Mouse (Mus musculus): ENCODE data around the gene Faf2. TPM values are rescaled to one million over a fixed set of nuclear protein-coding genes. Genes with fewer than 3 reads are reported as not detected.

Faf2 gene
- polyA plus RNA-seq, 1 experiment from 2014 or later: 80.1 TPM

- no peaks in the 10 kb centered on the region for H3K27me3 ChIP-seq (ENCODE audit: poor library complexity, severe bottlenecking)
- H3K9me3 ChIP-seq: no peaks in the 10 kb centered on the region; the same call in 1 of the 2 replicates
- H3K36me3 ChIP-seq (replicated peaks): peaks cover 81% of the 10 kb centered on the region
- H3K4me1 ChIP-seq: no peaks in the 10 kb centered on the region
- 92% methylated on average over 1 of the region's 1 CpGs for WGBS
- DNase-seq (ENCODE audit: extremely low spot score, low spot score): no peak
- H3K4me3 ChIP-seq: no peak overlapping the region
- H3K27ac ChIP-seq: no peak overlapping the region
Observed at GRCm38 (mm10) chr13:54664509-54664908, 42.9 kb downstream of the Faf2 start.

- no peak for DNase-seq (ENCODE audit: extremely low spot score, low spot score)
- no peaks in the 10 kb centered on the region for H3K27me3 ChIP-seq (ENCODE audit: poor library complexity, severe bottlenecking)
- peaks cover 76% of the 10 kb centered on the region for H3K36me3 ChIP-seq (replicated peaks)
- H3K27ac ChIP-seq: no peak overlapping the region
- H3K4me1 ChIP-seq: no peaks in the 10 kb centered on the region
- H3K9me3 ChIP-seq: no peaks in the 10 kb centered on the region; the same call in 1 of the 2 replicates
- no peak overlapping the region for H3K4me3 ChIP-seq
- WGBS: 97% methylated on average over 7 of the region's 7 CpGs
Observed at GRCm38 (mm10) chr13:54665062-54665461, 43.5 kb downstream of the Faf2 start.

- no peak for DNase-seq (ENCODE audit: extremely low spot score, low spot score)
- 77% methylated on average over 2 of the region's 2 CpGs for WGBS
- Histone ChIP-seq H3K36me3 (replicated peaks) (peaks cover 31% of the 10 kb centered on the region), H3K9me3 (no peaks in the 10 kb centered on the region; the same call in 1 of the 2 replicates), H3K27ac (no peak overlapping the region), H3K4me1 (no peaks in the 10 kb centered on the region), H3K27me3 (ENCODE audit: poor library complexity, severe bottlenecking) (no peaks in the 10 kb centered on the region), H3K4me3 (no peak overlapping the region)
Observed at GRCm38 (mm10) chr13:54670491-54670890, 48.9 kb downstream of the Faf2 start.

GRCm38 (mm10) chr13:54675895-54676590 lies 54.5 kb downstream of the Faf2 start:
- no peaks in the 10 kb centered on the region for H3K27me3 ChIP-seq (ENCODE audit: poor library complexity, severe bottlenecking)
- H3K4me1 ChIP-seq: no peaks in the 10 kb centered on the region
- no peak overlapping the region for H3K27ac ChIP-seq
- H3K36me3 ChIP-seq (replicated peaks): peaks cover 29% of the 10 kb centered on the region
- WGBS: 70% methylated on average over 11 of the region's 11 CpGs
- DNase-seq (ENCODE audit: extremely low spot score, low spot score): no peak
- no peak overlapping the region for H3K4me3 ChIP-seq
- no peaks in the 10 kb centered on the region for H3K9me3 ChIP-seq

- WGBS: 85% methylated on average over 4 of the region's 4 CpGs
- H3K27me3 ChIP-seq (ENCODE audit: poor library complexity, severe bottlenecking): no peaks in the 10 kb centered on the region
- H3K4me3 ChIP-seq: no peak overlapping the region
- peaks cover 52% of the 10 kb centered on the region for H3K36me3 ChIP-seq (replicated peaks)
- no peaks in the 10 kb centered on the region for H3K4me1 ChIP-seq
- DNase-seq (ENCODE audit: extremely low spot score, low spot score): no peak
- no peaks in the 10 kb centered on the region for H3K9me3 ChIP-seq
- H3K27ac ChIP-seq: no peak overlapping the region
Observed at GRCm38 (mm10) chr13:54678263-54678662, 56.7 kb downstream of the Faf2 start.

- Histone ChIP-seq H3K36me3 (replicated peaks) (peaks cover 72% of the 10 kb centered on the region), H3K4me1 (peaks cover 16% of the 10 kb centered on the region)
- WGBS: 86% methylated on average over 17 of the region's 17 CpGs
Observed at GRCm38 (mm10) chr13:54680184-54680853, 58.7 kb downstream of the Faf2 start.

GRCm38 (mm10) chr13:54681291-54681690 lies 59.7 kb downstream of the Faf2 start:
- Histone ChIP-seq H3K27me3 (ENCODE audit: poor library complexity, severe bottlenecking) (no peaks in the 10 kb centered on the region), H3K4me1 (peaks cover 25% of the 10 kb centered on the region), H3K27ac (peak overlapping the region; percentile 32), H3K36me3 (replicated peaks) (peaks cover 79% of the 10 kb centered on the region), H3K4me3 (no peak overlapping the region), H3K9me3 (no peaks in the 10 kb centered on the region)
- DNase-seq (ENCODE audit: extremely low spot score, low spot score): no peak
- 85% methylated on average over 8 of the region's 8 CpGs for WGBS

More at GRCm38 (mm10) chr13:54680184-54680853, 58.7 kb downstream of the Faf2 start:
- DNase-seq (ENCODE audit: extremely low spot score, low spot score): no peak
- H3K9me3 ChIP-seq: no peaks in the 10 kb centered on the region
- no peaks in the 10 kb centered on the region for H3K27me3 ChIP-seq (ENCODE audit: poor library complexity, severe bottlenecking)
- peak overlapping the region; percentile 8 for H3K4me3 ChIP-seq
- no peak overlapping the region for H3K27ac ChIP-seq

GRCm38 (mm10) chr13:54683301-54683700 lies 61.7 kb downstream of the Faf2 start:
- Histone ChIP-seq H3K9me3 (no peaks in the 10 kb centered on the region), H3K27me3 (ENCODE audit: poor library complexity, severe bottlenecking) (no peaks in the 10 kb centered on the region), H3K36me3 (replicated peaks) (peaks cover 78% of the 10 kb centered on the region), H3K4me1 (peaks cover 28% of the 10 kb centered on the region), H3K27ac (no peak overlapping the region), H3K4me3 (no peak overlapping the region)
- no peak for DNase-seq (ENCODE audit: extremely low spot score, low spot score)
- WGBS: over 99% methylated on average over 3 of the region's 3 CpGs

- Histone ChIP-seq H3K36me3 (replicated peaks) (peaks cover 67% of the 10 kb centered on the region), H3K27ac (peak overlapping the region; percentile 100; the same call in 1 of the 2 replicates), H3K9me3 (no peaks in the 10 kb centered on the region), H3K27me3 (ENCODE audit: poor library complexity, severe bottlenecking) (no peaks in the 10 kb centered on the region), H3K4me1 (peaks cover 33% of the 10 kb centered on the region), H3K4me3 (peak overlapping the region; percentile 93)
- WGBS: 77% methylated on average over 3 of the region's 3 CpGs
- no peak for DNase-seq (ENCODE audit: extremely low spot score, low spot score)
Observed at GRCm38 (mm10) chr13:54684140-54684896, 62.7 kb downstream of the Faf2 start.

- Histone ChIP-seq H3K27me3 (ENCODE audit: poor library complexity, severe bottlenecking) (no peaks in the 10 kb centered on the region), H3K27ac (peak overlapping the region; percentile 100), H3K36me3 (replicated peaks) (peaks cover 60% of the 10 kb centered on the region), H3K4me1 (peaks cover 33% of the 10 kb centered on the region), H3K9me3 (no peaks in the 10 kb centered on the region), H3K4me3 (peak overlapping the region; percentile 93)
- WGBS: 42% methylated on average over 2 of the region's 2 CpGs
- peak; percentile 50 for DNase-seq (ENCODE audit: extremely low spot score, low spot score)
Observed at GRCm38 (mm10) chr13:54685174-54685573, 63.6 kb downstream of the Faf2 start.

- WGBS: 9% methylated on average over 19 of the region's 19 CpGs
- H3K4me3 ChIP-seq: peak overlapping the region; percentile 93
- no peaks in the 10 kb centered on the region for H3K9me3 ChIP-seq
- peaks cover 41% of the 10 kb centered on the region for H3K4me1 ChIP-seq
- peaks cover 51% of the 10 kb centered on the region for H3K36me3 ChIP-seq (replicated peaks)
- peak overlapping the region; percentile 100 for H3K27ac ChIP-seq
- no peaks in the 10 kb centered on the region for H3K27me3 ChIP-seq (ENCODE audit: poor library complexity, severe bottlenecking)
- peak; percentile 35 for DNase-seq (ENCODE audit: extremely low spot score, low spot score)
Observed at GRCm38 (mm10) chr13:54686139-54687053, 64.8 kb downstream of the Faf2 start.

GRCm38 (mm10) chr13:54687096-54687495 lies 65.5 kb downstream of the Faf2 start:
- WGBS: under 1% methylated on average over 35 of the region's 35 CpGs
- H3K36me3 ChIP-seq (replicated peaks): peaks cover 44% of the 10 kb centered on the region
- peak overlapping the region; percentile 100 for H3K27ac ChIP-seq
- peaks cover 48% of the 10 kb centered on the region for H3K4me1 ChIP-seq
- no peaks in the 10 kb centered on the region for H3K9me3 ChIP-seq
- H3K4me3 ChIP-seq: peak overlapping the region; percentile 93
- H3K27me3 ChIP-seq (ENCODE audit: poor library complexity, severe bottlenecking): no peaks in the 10 kb centered on the region
- peak; percentile 86 for DNase-seq (ENCODE audit: extremely low spot score, low spot score)

All from forebrain, embryonic 10.5 days (tissue).